Mouse (Mus musculus): ENCODE measurements at regions not wholly inside any gene's neighbourhood (a gene's known extent, or its start where the extent isn't known, plus 50 kb on each side); places are given as distances from the start of the nearest gene placed in this dataset.

DNA sequence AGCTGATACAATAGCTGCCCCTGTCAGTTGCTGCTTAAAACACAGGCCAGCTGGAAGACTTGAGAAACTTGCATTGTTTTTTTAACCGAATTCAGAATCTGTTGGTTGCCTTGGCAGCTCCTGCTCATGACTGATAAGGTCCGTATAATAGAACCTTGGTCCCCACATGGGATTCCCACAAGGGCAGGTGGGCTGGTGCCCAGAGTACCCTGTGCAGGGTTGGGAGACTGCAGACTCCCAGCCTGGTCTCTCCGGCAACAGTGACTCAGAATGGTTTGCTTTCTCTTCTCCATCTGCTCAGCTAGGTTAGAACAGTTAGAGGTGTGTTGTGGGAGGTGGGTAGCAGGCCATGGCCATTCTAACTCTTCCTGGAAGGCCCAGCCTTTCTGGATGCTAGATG is 139.4 kb upstream of the Cxcr4 start:
- CTCF ChIA-PET, result interaction anchor here (0.6 kb wide), 1 partner anchor 442 kb away, joined by 3 read pairs; no protein-coding TSS in a partner anchor

DNA sequence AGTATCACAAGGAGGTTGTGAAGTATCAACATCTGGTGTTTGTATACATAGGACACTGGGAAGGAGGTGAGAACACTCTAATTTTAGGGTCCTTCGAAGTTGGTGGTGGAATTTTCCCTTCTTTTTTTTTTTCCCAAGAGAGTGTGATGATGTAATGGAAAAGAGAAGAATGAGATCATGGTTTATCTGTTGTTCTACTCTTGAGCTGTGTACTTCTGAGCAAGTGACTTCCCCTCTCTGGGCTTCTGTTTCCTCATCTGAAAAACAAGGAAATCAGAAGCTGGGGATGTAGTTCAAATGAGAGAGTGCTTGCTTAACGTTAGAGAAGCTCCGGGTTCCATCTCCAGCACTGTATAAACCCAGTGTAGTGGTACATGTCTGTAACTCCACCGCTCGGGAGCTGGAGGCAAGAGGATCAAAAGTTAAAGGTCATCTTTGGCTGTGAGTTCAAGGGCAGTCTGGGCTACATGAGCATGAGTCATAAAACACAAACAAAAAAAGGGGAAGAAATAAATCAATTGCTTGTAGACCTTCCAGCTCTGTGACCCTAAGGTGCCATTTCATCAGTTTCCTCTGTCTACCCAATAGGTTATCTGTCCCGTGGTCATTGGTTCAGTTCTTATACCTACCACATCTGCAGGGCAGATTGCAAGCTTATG is 132.5 kb upstream of the Cxcr4 start:
- CTCF ChIA-PET, result interaction anchor here (0.9 kb wide), 1 partner anchor 42 kb away, joined by 6 read pairs; no protein-coding TSS in a partner anchor

DNA sequence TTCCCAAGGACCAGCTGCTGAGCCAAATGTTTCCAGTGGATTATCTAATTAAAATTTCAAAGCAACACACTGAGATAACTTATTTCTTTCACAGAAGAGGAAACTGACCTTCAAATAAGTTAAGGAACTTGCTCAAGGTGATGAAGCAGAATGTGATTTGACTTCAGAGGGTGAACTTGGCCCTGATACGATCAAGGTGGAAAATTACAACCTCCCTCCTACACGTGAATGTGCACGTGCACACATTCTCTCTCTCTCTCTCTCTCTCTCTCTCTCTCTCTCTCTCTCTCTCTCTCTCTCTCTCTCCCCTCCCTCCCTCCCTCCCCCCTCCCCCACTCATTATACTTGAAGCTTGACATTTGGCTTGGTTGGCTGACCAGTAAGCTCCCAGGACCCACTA is 131.8 kb upstream of the Cxcr4 start:
- CTCF ChIA-PET, result interaction anchor here (0.7 kb wide), 1 partner anchor 19 kb away, joined by 5 read pairs; no protein-coding TSS in a partner anchor

DNA sequence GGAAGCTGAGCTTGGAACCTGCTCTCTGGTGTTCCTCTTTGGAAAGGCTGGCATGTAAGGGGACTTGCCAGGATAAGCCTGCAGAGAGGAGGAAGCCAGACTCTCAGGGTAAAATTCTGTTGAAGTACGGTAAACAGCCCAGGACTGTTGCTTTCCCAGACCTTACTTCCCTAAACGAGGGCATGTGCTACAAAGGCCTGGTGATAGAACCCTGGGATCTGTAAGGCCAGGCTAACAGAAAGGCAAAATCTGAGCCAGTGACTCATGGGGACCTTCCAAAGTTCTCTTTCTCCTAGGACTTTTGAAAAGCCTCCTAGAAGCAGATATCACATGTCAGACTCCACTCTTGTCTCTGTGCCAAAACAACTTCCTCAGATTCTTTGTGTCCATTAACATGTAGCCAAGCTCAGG is 130.0 kb upstream of the Cxcr4 start:
- CTCF ChIA-PET, result interaction anchor here (0.7 kb wide), 2 partner anchors 109 to 195 kb away, joined by 11 read pairs; no protein-coding TSS in a partner anchor

DNA sequence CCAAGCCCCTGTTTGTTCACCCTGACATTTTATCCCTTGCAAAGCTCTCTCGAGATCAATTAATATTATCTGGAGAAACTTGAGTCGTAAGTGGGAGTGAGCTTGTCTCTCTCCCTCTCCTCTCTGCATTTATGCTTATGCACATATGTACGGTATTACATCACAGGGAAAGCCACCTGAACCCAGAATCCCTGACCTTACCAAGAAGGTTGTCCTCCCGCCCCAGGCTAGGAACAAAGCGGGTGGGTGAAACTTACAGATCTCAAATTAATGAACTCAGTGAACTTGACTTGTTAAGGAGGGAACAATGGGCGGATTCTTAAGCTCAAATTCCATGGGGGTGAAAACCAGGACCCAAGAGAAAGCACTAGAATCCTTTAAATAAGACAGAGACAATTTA is 122.8 kb upstream of the Cxcr4 start:
- CTCF ChIA-PET, result interaction anchor here (0.6 to 1.8 kb wide), 2 partner anchors 10 to 97 kb away, joined by 4 to 7 read pairs; no protein-coding TSS in a partner anchor

DNA sequence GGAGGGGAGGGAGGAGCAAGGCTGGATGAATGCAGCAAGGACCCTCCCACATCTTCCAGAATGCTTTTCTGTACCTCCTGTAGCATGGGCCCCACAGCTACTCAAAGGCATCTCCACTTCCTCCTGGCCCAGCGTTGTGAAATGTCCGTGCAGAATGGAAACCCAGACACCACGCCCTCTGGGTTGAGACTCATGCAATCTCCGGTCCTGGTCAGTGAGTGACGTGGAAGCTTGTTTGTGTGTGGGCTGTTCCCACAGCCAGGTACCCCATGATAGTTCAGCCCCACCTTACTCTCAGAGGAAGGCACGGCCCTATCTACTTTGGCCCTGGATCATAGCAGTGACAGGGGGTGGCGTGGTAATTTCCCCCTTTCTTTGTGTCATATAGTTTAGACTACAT is 120.8 kb upstream of the Cxcr4 start:
- CTCF ChIA-PET, result no interaction called here

DNA sequence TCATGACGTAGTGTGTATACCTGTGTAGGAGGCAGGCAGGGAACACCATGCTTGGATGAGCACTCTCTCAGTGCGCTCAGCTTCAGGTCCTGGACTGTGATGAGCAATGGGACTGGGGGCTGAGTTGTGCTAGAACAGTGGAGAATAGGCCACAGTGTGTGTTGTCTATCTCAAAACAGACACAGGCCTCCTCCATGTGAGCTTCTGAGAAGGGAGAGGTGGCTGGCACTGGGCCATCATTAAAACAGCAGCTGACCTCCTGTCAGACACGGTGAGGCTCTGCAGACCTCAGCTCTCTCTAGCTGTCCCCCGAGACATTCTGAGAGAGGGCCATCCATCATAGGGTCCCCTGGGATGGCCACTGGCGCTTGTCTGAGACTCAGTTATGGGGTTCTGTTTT is 119.0 kb upstream of the Cxcr4 start:
- CTCF ChIA-PET, result no interaction called here

DNA sequence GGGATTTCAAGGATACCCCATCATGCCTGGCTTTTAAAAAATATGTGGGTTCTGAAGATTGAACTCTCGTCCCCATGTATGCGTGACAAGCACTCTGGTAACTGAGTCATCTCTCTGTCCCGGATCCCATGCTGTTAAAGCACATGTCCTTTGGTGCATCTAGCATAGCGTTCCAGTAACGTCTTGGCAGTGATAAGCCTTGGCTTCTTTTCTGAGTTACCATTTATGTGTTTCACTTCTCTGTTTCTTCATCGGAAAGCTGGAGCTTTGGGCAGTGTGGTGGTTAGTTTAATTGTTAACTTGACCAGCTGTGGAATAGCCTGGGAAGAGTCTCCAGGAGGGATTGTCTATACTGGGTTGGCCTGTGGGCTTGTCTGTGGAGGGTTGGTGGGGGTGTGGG is 115.7 kb upstream of the Cxcr4 start:
- CTCF ChIA-PET, result interaction anchor here (0.6 to 0.8 kb wide), 3 partner anchors 94 to 173 kb away, joined by 4 to 8 read pairs (median 5); no protein-coding TSS in a partner anchor

DNA sequence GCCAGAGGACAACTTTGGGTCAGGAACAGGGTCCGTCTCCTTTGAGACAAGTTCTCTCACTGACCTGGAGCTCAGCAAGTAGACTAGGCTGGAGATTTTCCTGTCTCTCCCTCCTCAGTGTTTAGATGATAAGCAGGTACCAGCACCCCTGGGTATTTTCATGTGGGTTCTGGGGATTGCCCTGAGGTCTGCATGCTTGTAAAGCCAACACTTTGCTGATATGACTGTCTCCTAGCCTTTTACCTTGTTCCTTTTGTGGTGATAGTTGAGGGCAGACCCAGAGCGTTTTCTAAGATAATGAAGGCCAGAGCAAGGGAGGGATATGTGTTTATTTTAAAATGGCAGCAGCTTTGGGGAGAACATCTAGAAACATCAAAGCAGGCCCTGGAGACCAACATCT is 114.1 kb upstream of the Cxcr4 start:
- CTCF ChIA-PET, result interaction anchor here (0.6 to 0.7 kb wide), 5 partner anchors 14 to 115 kb away, joined by 4 to 9 read pairs (median 7); no protein-coding TSS in a partner anchor

DNA sequence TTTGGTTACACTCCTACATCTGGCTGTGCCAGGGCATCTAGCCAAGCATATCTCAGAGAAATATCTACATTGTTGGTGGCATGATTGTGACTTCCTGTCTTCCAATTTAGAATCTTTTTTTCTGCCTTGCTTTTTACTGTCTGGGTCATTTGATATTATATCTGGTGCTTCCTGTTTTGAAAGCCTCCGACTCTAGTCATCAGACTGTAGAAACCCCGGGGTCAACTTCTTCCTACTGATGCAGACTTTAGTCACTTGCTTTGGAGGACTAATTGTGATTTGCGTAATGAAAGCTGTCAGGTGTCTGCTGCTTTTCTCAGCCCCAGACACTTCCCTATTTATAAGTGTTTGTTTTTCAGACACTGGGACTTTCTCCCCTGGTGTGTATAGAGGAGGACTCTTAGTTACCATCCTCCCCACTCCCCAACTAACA is 113.0 kb upstream of the Cxcr4 start:
- CTCF ChIA-PET, result interaction anchor here (0.6 to 1.7 kb wide), 4 partner anchors 11 to 113 kb away, joined by 3 to 5 read pairs (median 4); partner anchors contain the start of gene Cxcr4

DNA sequence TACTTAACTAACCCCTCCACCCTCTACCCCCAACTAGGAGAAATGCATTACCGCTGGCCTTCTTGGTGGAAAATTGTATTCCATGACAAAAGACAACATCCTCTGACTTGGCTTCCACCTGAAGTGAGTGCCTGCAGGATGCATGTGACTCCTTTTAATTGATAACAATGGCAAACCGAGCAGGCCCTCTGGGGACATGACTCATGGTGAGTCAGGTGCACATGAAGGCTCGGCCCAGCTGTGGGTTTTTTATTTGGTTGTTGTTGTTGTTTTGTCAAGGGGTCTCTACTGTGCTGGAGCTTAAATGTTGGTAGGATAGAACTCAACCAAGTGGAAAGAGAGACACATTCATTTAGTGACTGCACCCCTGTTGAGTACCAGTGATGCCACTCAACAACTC is 109.2 kb upstream of the Cxcr4 start:
- CTCF ChIA-PET, result interaction anchor here (0.6 to 1.1 kb wide), 2 partner anchors 77 to 85 kb away, joined by 3 to 13 read pairs; no protein-coding TSS in a partner anchor

DNA sequence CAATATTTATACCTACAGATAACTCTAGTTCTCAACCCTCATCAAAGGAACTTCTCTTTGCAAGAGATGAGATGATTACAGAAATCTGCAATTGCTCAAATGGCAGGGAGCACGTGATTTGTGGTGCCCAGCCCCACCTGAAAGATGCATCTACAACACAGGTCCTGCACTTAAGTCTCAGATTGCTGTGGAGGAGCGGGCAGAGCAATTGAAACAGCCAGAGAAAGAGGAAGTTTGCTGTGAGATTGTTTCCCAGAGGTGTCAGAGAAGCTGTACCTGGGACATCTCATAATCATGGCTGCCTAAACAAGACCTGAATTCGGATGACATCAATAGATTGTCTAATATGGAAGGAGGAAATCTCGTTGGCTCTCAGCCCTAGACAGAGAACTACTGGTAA is 105.9 kb upstream of the Cxcr4 start:
- CTCF ChIA-PET, result no interaction called here

DNA sequence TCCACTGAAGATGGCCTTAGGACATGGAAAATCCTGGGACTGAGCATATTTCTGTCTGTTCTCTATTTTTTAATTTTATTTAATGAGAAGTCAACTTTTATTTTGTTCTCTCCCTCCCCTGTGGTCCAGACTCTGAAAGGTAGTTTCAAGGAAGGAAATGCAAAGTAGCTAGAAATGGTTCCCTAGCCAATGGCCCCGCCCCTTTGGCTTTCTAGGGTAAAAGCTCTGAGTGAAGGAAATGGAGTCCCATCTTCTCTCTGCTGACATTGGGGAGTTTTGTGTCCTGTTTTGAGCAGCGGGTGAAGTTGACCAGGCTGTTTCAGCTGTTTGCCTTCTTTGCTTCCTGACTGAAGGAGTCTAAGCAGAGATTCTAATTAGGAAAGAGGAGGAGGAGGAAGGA is 103.8 kb upstream of the Cxcr4 start:
- CTCF ChIA-PET, result no interaction called here

DNA sequence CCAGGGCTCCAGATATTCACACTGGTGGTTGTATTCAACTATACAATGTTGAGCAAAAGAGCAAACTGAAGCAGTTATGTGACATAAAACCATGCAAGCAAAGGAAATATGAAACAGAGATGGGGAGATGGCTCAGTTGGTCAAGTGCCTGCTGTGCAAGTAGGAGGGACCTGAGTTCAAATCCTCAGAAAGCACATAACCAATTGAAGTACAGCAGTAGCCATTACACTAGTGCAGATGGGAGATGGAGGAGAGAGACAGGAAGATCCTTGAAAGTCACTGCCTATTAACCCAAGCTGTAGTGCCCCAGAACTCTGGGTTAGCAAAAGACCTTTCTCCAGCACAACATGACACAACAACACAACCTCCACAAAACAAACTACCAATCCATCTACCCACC is 100.7 kb upstream of the Cxcr4 start:
- CTCF ChIA-PET, result no interaction called here

DNA sequence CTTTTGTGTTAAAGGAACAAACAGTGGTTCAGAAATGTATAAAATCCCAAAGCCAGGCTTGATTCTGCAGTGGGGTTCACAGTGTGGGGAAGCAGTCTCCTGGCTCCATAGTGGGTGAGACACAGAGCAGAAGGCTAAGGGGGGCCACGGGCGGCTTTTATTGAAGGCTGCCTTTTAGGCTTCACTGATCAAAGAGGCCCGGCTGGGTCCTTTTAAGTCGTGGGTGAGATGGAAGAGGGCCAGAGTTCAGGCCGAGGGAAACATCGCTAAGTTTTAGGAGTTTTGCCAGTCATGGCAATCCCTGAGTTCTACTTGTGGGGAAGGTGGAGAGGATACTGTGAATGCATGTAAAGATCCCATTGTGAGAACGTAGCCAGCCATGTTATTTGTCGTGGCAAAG is 100.2 kb upstream of the Cxcr4 start:
- CTCF ChIA-PET, result interaction anchor here (0.6 kb wide), 1 partner anchor 323 kb away, joined by 5 read pairs; no protein-coding TSS in a partner anchor

DNA sequence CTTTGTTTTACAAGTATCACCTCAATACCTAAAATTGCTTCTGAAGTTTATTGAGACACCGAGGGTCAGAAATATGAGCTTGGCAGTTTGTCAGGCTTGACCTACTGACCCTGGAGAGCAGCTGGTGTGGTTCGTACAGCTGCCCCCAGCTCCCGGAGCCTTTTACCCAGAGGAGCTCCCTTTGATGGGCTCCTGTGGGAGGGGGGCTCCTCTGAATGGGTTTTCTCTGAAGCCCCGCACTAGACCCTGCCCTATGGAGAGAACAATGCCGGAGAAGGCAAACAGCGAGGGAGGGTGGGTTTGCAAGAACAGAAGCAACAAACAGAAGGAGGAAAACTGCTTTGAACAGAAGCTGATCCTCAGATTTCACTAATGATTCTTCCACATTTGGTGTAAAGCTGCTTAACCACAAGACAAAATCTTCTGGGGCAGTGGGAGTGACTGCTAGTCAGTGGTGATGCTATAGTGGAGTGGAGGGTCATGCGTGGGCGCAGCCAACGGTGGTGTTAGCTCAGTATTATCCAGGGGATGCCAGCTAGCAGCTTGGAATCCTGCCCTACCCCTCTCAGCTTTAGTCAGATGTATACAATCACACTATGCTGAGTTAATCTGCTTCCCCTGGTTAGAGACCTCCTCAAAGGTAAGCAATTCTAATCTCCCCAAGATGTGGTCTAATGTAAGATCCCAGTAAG is 95.3 kb upstream of the Cxcr4 start:
- CTCF ChIA-PET, result interaction anchor here (0.9 kb wide), 1 partner anchor 8 kb away, joined by 3 read pairs; no protein-coding TSS in a partner anchor

DNA sequence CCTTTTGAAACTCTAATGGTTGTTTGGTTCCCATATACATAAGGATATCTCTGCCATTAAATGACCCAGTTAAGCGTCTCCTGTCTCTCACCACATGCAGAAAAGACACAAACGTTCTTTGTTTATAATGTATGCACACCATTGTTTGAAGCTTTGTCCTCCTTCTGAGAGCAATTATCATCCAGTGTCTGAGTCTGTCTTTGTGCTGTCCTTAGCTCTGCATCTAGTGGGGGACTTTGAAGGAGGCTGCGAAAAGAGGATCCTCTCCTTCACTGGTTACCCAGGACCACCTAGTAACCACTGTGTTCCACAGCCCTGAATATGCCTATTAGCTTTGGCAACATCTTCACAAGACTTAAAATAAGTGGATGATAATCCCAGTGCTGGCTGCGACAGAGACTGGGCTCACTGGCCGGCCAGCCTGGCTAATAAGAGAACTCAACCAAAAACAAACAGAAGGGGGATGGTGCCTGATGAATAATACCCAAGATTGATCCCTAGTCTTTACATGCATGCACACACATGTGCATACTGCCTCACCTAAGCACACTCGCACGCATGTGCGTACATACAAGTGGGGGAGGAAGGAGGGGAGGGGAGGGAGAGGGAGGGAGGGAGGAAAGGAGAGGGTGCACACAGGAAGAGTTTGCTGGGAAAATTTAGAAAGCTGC is 93.5 kb upstream of the Cxcr4 start:
- CTCF ChIA-PET, result no interaction called here

DNA sequence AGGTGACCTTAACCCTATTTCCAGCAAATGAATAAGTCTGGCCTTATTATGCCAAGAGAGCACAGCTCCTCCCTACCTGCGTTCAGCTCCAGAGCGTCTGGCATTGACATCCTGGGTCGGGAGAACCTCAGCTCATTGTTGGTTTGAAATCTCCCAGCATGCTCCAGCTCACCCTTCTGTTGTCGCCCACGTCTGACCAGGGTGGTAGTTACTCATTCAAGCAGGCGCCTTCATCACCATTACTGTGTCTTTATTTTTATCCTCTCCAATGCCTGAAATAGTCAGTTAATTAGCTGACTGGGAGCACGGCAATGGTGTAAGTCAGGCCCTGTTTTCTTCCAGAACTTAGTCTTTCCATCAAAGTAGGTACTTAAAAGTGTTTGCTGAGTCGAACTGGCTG is 90.8 kb upstream of the Cxcr4 start:
- CTCF ChIA-PET, result interaction anchor here (1.1 kb wide), 1 partner anchor 11 kb away, joined by 5 read pairs; no protein-coding TSS in a partner anchor

DNA sequence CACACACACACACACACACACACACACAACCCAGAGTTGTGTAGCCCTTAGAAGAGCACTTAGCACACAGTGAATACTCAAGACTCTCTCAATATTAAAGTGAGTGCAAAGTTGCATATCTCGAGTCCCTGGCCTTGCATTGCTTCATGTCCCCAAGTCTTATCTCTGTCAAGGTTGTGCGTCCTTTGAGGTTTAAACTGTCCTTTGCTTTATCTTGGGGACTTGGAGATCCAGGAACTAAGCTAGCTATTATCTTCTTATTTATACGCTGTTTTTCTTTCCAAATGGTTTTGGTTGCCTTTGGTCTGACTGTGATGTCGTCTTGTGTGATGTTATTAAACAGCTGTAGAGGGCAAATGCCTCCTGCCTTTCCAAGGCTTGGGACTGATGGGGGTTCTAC is 89.2 kb upstream of the Cxcr4 start:
- CTCF ChIA-PET, result no interaction called here

DNA sequence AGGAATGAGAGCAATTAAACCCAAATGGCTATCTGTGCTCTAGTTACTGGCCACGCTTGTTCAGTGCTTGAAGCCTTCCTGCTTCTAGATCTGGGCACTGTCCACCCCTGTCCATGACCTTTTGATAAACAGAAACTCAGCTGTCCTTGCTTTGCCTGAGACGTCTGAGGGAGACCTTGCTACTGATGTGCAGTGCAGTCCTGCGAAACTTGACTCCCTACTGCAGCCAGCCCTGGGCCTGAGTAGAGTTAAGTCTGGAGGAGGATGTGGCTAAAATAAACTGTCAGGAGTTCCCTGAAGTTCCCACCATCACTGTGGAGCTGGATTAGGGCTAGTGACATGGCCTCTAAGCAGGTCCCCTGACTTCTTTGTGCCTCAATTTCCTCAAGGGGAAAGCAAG is 88.4 kb upstream of the Cxcr4 start:
- CTCF ChIA-PET, result no interaction called here

DNA sequence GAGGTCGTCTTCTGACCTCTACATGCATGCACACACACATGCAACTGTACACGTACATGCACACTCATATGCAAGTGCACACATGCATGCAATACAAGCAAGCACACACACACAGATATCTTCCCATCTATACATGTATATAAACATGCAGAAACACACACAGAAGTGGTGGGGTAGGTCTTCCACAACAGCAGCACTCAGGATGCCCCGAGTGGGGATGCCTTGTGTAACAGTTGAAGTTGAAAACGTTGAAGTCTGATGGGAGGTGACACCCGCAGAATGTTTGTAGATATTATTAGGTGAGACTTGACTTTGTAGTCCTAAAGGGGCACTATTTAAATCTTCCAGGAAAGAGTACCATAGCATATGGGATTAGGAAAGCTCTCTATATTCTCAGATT is 87.9 kb upstream of the Cxcr4 start:
- CTCF ChIA-PET, result no interaction called here
